Mouse (Mus musculus) frontal cortex, postnatal 36 days (tissue): ENCODE measurements around the gene Acot11.
A peak's percentile ranks its signal among the peaks of the same experiment; 100 is the strongest.
"Not testable (repeated sequence)": the region's sequence is repeated elsewhere in the genome, so short reads cannot be mapped to it uniquely, and the experiment has no call there.

Experiments used
- DNase-seq, 2 experiments: peaks; one replicate each; pipeline ENCODE4 v3.0.0; 2022; ENCODE audit warnings: low spot score in 2 of 2

Gene Acot11

GRCm38 (mm10) chr4:106810039-106810438, 5.2 kb upstream of the Acot11 start:
- DNase-seq: no peak

GRCm38 (mm10) chr4:106807287-106807686, 2.5 kb upstream of the Acot11 start:
- DNase-seq: no peak

- no peak for DNase-seq
Observed at GRCm38 (mm10) chr4:106805890-106806289, 1.1 kb upstream of the Acot11 start.

GRCm38 (mm10) chr4:106804201-106804909, 443 bp downstream of the Acot11 start:
- DNase-seq: no peak

GRCm38 (mm10) chr4:106803781-106804180, 1.0 kb downstream of the Acot11 start:
- DNase-seq: no peak

- DNase-seq: peak; percentile 66 to 73
Observed at GRCm38 (mm10) chr4:106799772-106800336, 4.9 kb downstream of the Acot11 start.

- DNase-seq: no peak
Observed at GRCm38 (mm10) chr4:106798908-106799546, 5.8 kb downstream of the Acot11 start.

- no peak for DNase-seq
Observed at GRCm38 (mm10) chr4:106795289-106795688, 9.5 kb downstream of the Acot11 start.

GRCm38 (mm10) chr4:106794247-106794646, 10.6 kb downstream of the Acot11 start:
- no peak for DNase-seq

GRCm38 (mm10) chr4:106793826-106794225, 11.0 kb downstream of the Acot11 start:
- DNase-seq: not testable (repeated sequence)

GRCm38 (mm10) chr4:106792276-106792675, 12.5 kb downstream of the Acot11 start:
- DNase-seq: no peak

GRCm38 (mm10) chr4:106790938-106791337, 13.9 kb downstream of the Acot11 start:
- DNase-seq: no peak

GRCm38 (mm10) chr4:106790218-106790617, 14.6 kb downstream of the Acot11 start:
- DNase-seq: not testable (repeated sequence)

- peak; percentile 45 to 68 for DNase-seq
Observed at GRCm38 (mm10) chr4:106789705-106790104, 15.1 kb downstream of the Acot11 start.

GRCm38 (mm10) chr4:106788627-106789026, 16.2 kb downstream of the Acot11 start:
- no peak for DNase-seq

- peak in 1 of 2 experiments; percentile 59 for DNase-seq
Observed at GRCm38 (mm10) chr4:106787830-106788229, 17.0 kb downstream of the Acot11 start.

- peak; percentile 77 to 81 for DNase-seq
Observed at GRCm38 (mm10) chr4:106785753-106786540, 18.9 kb downstream of the Acot11 start.

GRCm38 (mm10) chr4:106785345-106785744, 19.5 kb downstream of the Acot11 start:
- no peak for DNase-seq

GRCm38 (mm10) chr4:106784806-106785205, 20.0 kb downstream of the Acot11 start:
- DNase-seq: no peak

GRCm38 (mm10) chr4:106783137-106783536, 21.7 kb downstream of the Acot11 start:
- no peak for DNase-seq

GRCm38 (mm10) chr4:106780045-106780444, 24.8 kb downstream of the Acot11 start:
- DNase-seq: no peak
